Mouse (Mus musculus): ENCODE results near the gene Ccdc124. TPM values are rescaled to one million over a fixed set of nuclear protein-coding genes. Genes with fewer than 3 reads are reported as not detected.

The Ccdc124 gene
- polyA plus RNA-seq, 1 experiment from 2014 or later, result 155 TPM

GRCm38 (mm10) chr8:70879500-70879899, 5.8 kb upstream of the Ccdc124 start:
- Histone ChIP-seq H3K4me3 (ENCODE audit: low read depth, low read length) (no peak overlapping the region), H3K36me3 (ENCODE audit: control insufficient read depth, insufficient read depth, low read length) (no peaks in the 10 kb centered on the region), H3K4me2 (ENCODE audit: low read depth) (no peak overlapping the region), H3K4me1 (ENCODE audit: control insufficient read depth, insufficient read depth, low read length) (no peaks in the 10 kb centered on the region), H3K9ac (ENCODE audit: low read length) (no peak overlapping the region), H3K9me3 (ENCODE audit: control insufficient read depth, low read length) (no peaks in the 10 kb centered on the region), H3K27me3 (ENCODE audit: control insufficient read depth, insufficient read depth, low read length) (no peaks in the 10 kb centered on the region), H3K27ac (ENCODE audit: low read depth, low read length) (no peak overlapping the region)
- ATAC-seq (ENCODE audit: insufficient read depth, low FRiP score, low TSS enrichment) (no peak), DNase-seq (ENCODE audit: low spot score) (no peak)
- WGBS, result 57% methylated on average over 4 of the region's 4 CpGs

- DNase-seq (ENCODE audit: low spot score) (no peak), ATAC-seq (ENCODE audit: insufficient read depth, low FRiP score, low TSS enrichment) (no peak)
- Histone ChIP-seq H3K4me3 (ENCODE audit: low read depth, low read length) (no peak overlapping the region), H3K4me1 (ENCODE audit: control insufficient read depth, insufficient read depth, low read length) (no peaks in the 10 kb centered on the region), H3K27me3 (ENCODE audit: control insufficient read depth, insufficient read depth, low read length) (no peaks in the 10 kb centered on the region), H3K27ac (ENCODE audit: low read depth, low read length) (no peak overlapping the region), H3K9me3 (ENCODE audit: control insufficient read depth, low read length) (no peaks in the 10 kb centered on the region), H3K36me3 (ENCODE audit: control insufficient read depth, insufficient read depth, low read length) (no peaks in the 10 kb centered on the region), H3K9ac (ENCODE audit: low read length) (no peak overlapping the region), H3K4me2 (ENCODE audit: low read depth) (no peak overlapping the region)
- 60% methylated on average over 2 of the region's 2 CpGs for WGBS
These were observed 4.4 kb upstream of the Ccdc124 start for GRCm38 (mm10) chr8:70878178-70878577.

GRCm38 (mm10) chr8:70876382-70876781, 2.6 kb upstream of the Ccdc124 start:
- no peak overlapping the region for H3K4me3 ChIP-seq (ENCODE audit: low read depth, low read length)
- H3K27ac ChIP-seq (ENCODE audit: low read depth, low read length), result no peak overlapping the region
- no peaks in the 10 kb centered on the region for H3K36me3 ChIP-seq (ENCODE audit: control insufficient read depth, insufficient read depth, low read length)
- H3K9ac ChIP-seq (ENCODE audit: low read length), result no peak overlapping the region
- DNase-seq (ENCODE audit: low spot score) (peak; percentile 7), ATAC-seq (ENCODE audit: insufficient read depth, low FRiP score, low TSS enrichment) (no peak)
- no peak overlapping the region for H3K4me2 ChIP-seq (ENCODE audit: low read depth)
- no peaks in the 10 kb centered on the region for H3K27me3 ChIP-seq (ENCODE audit: control insufficient read depth, insufficient read depth, low read length)
- H3K9me3 ChIP-seq (ENCODE audit: control insufficient read depth, low read length), result no peaks in the 10 kb centered on the region
- H3K4me1 ChIP-seq (ENCODE audit: control insufficient read depth, insufficient read depth, low read length), result 0 out of 2 replicates have a peak, but pooled peaks cover 3% of the 10 kb centered on the region
- 64% methylated on average over 4 of the region's 4 CpGs for WGBS

- H3K4me2 ChIP-seq (ENCODE audit: low read depth), result no peak overlapping the region
- H3K9ac ChIP-seq (ENCODE audit: low read length), result no peak overlapping the region
- no peaks in the 10 kb centered on the region for H3K27me3 ChIP-seq (ENCODE audit: control insufficient read depth, insufficient read depth, low read length)
- WGBS, result 91% methylated on average over 13 of the region's 13 CpGs
- no peak overlapping the region for H3K27ac ChIP-seq (ENCODE audit: low read depth, low read length)
- no peak overlapping the region for H3K4me3 ChIP-seq (ENCODE audit: low read depth, low read length)
- H3K4me1 ChIP-seq (ENCODE audit: control insufficient read depth, insufficient read depth, low read length), result 0 out of 2 replicates have a peak, but pooled peaks cover 3% of the 10 kb centered on the region
- no peaks in the 10 kb centered on the region for H3K9me3 ChIP-seq (ENCODE audit: control insufficient read depth, low read length)
- ATAC-seq (ENCODE audit: insufficient read depth, low FRiP score, low TSS enrichment), result no peak
- DNase-seq (ENCODE audit: low spot score), result no peak
- H3K36me3 ChIP-seq (ENCODE audit: control insufficient read depth, insufficient read depth, low read length), result no peaks in the 10 kb centered on the region
These were observed 706 bp upstream of the Ccdc124 start for GRCm38 (mm10) chr8:70874441-70874840.

- Histone ChIP-seq H3K4me2 (ENCODE audit: low read depth) (peak overlapping the region; percentile 89), H3K27ac (ENCODE audit: low read depth, low read length) (peak overlapping the region; percentile 62), H3K9me3 (ENCODE audit: control insufficient read depth, low read length) (no peaks in the 10 kb centered on the region), H3K9ac (ENCODE audit: low read length) (peak overlapping the region; percentile 84), H3K4me3 (ENCODE audit: low read depth, low read length) (peak overlapping the region; percentile 85), H3K27me3 (ENCODE audit: control insufficient read depth, insufficient read depth, low read length) (no peaks in the 10 kb centered on the region), H3K36me3 (ENCODE audit: control insufficient read depth, insufficient read depth, low read length) (peaks cover 3% of the 10 kb centered on the region; the same call in 1 of the 2 replicates), H3K4me1 (ENCODE audit: control insufficient read depth, insufficient read depth, low read length) (peaks cover 16% of the 10 kb centered on the region; the same call in 1 of the 2 replicates)
- WGBS, result 7% methylated on average over 31 of the region's 31 CpGs
- no peak for ATAC-seq (ENCODE audit: insufficient read depth, low FRiP score, low TSS enrichment)
- DNase-seq (ENCODE audit: low spot score), result no peak
These were observed 932 bp downstream of the Ccdc124 start for GRCm38 (mm10) chr8:70872643-70873363.

GRCm38 (mm10) chr8:70871195-70871807, 2.4 kb downstream of the Ccdc124 start:
- peaks cover 18% of the 10 kb centered on the region for H3K4me1 ChIP-seq (ENCODE audit: control insufficient read depth, insufficient read depth, low read length)
- no peak overlapping the region for H3K4me2 ChIP-seq (ENCODE audit: low read depth)
- peaks cover 5% of the 10 kb centered on the region; the same call in 1 of the 2 replicates for H3K36me3 ChIP-seq (ENCODE audit: control insufficient read depth, insufficient read depth, low read length)
- WGBS, result 95% methylated on average over 5 of the region's 5 CpGs
- no peak overlapping the region for H3K4me3 ChIP-seq (ENCODE audit: low read depth, low read length)
- H3K27ac ChIP-seq (ENCODE audit: low read depth, low read length), result no peak overlapping the region
- H3K9ac ChIP-seq (ENCODE audit: low read length), result no peak overlapping the region
- H3K9me3 ChIP-seq (ENCODE audit: control insufficient read depth, low read length), result no peaks in the 10 kb centered on the region
- DNase-seq (ENCODE audit: low spot score) (no peak), ATAC-seq (ENCODE audit: insufficient read depth, low FRiP score, low TSS enrichment) (no peak)
- no peaks in the 10 kb centered on the region for H3K27me3 ChIP-seq (ENCODE audit: control insufficient read depth, insufficient read depth, low read length)

GRCm38 (mm10) chr8:70869601-70870041, 4.1 kb downstream of the Ccdc124 start:
- DNase-seq (ENCODE audit: low spot score), result peak; percentile 80
- 50% methylated on average over 16 of the region's 16 CpGs for WGBS
- Histone ChIP-seq H3K9me3 (ENCODE audit: control insufficient read depth, low read length) (no peaks in the 10 kb centered on the region), H3K4me3 (ENCODE audit: low read depth, low read length) (no peak overlapping the region), H3K27me3 (ENCODE audit: control insufficient read depth, insufficient read depth, low read length) (no peaks in the 10 kb centered on the region), H3K27ac (ENCODE audit: low read depth, low read length) (peak overlapping the region; percentile 55), H3K4me1 (ENCODE audit: control insufficient read depth, insufficient read depth, low read length) (peaks cover 24% of the 10 kb centered on the region), H3K36me3 (ENCODE audit: control insufficient read depth, insufficient read depth, low read length) (peaks cover 5% of the 10 kb centered on the region; the same call in 1 of the 2 replicates), H3K9ac (ENCODE audit: low read length) (no peak overlapping the region), H3K4me2 (ENCODE audit: low read depth) (no peak overlapping the region)
- ATAC-seq (ENCODE audit: insufficient read depth, low FRiP score, low TSS enrichment), result no peak

- Histone ChIP-seq H3K36me3 (ENCODE audit: control insufficient read depth, insufficient read depth, low read length) (peaks cover 5% of the 10 kb centered on the region; the same call in 1 of the 2 replicates), H3K9me3 (ENCODE audit: control insufficient read depth, low read length) (no peaks in the 10 kb centered on the region), H3K4me1 (ENCODE audit: control insufficient read depth, insufficient read depth, low read length) (peaks cover 28% of the 10 kb centered on the region), H3K27me3 (ENCODE audit: control insufficient read depth, insufficient read depth, low read length) (no peaks in the 10 kb centered on the region), H3K4me3 (ENCODE audit: low read depth, low read length) (no peak overlapping the region), H3K9ac (ENCODE audit: low read length) (no peak overlapping the region), H3K27ac (ENCODE audit: low read depth, low read length) (peak overlapping the region; percentile 55), H3K4me2 (ENCODE audit: low read depth) (peak overlapping the region; percentile 25)
- WGBS, result 44% methylated on average over 5 of the region's 5 CpGs
- no peak for ATAC-seq (ENCODE audit: insufficient read depth, low FRiP score, low TSS enrichment)
- DNase-seq (ENCODE audit: low spot score), result no peak
These were observed 4.5 kb downstream of the Ccdc124 start for GRCm38 (mm10) chr8:70869199-70869571.
